Mouse (Mus musculus) midbrain, postnatal 0 days (tissue): ENCODE results near the gene Senp6. TPM values are rescaled to one million over a fixed set of nuclear protein-coding genes. Genes with fewer than 3 reads are reported as not detected.
A peak's percentile ranks its signal among the peaks of the same experiment; 100 is the strongest.
"Not testable (repeated sequence)": the region's sequence is repeated elsewhere in the genome, so short reads cannot be mapped to it uniquely, and the experiment has no call there.

Experiments used
- ATAC-seq: fragments of 200-750 bp; cut with Nextera tagmentation; 2 replicates; pipeline ENCODE4 v1.8.0; 2017; ENCODE audit warnings: moderate number of reproducible peaks, mild to moderate bottlenecking, moderate TSS enrichment, moderate library complexity; ENCODE audit not compliant: low FRiP score
- DNase-seq: peaks from one replicate; pipeline ENCODE4 v3.0.0-alpha.2; 2015; ENCODE audit warnings: low spot score
- H3K27ac ChIP-seq: fragments of 300-500 bp; sonication (generic); 2 replicates; pipeline ENCODE4 v1.5.1; 2014; ENCODE audit warnings: low read depth, mild to moderate bottlenecking, low read length, mixed read lengths
- H3K27me3 ChIP-seq: fragments of 300-500 bp; sonication (generic); 2 replicates; pipeline ENCODE4 v1.6.1; 2014; ENCODE audit warnings: low read length, control low read depth, mixed read lengths; ENCODE audit not compliant: insufficient read depth
- H3K36me3 ChIP-seq: fragments of 300-500 bp; sonication (generic); 2 replicates; pipeline ENCODE4 v1.6.1; 2014; ENCODE audit warnings: low read length, control low read depth, mixed read lengths; ENCODE audit not compliant: insufficient read depth
- H3K4me1 ChIP-seq: fragments of 300-500 bp; sonication (generic); 2 replicates; pipeline ENCODE4 v1.6.1; 2014; ENCODE audit warnings: mild to moderate bottlenecking, control low read depth, antibody characterized with exemption, low read length, mixed read lengths; ENCODE audit not compliant: insufficient read depth
- H3K4me2 ChIP-seq: fragments of 300-500 bp; sonication (generic); 2 replicates; pipeline ENCODE4 v1.6.1; 2014; ENCODE audit warnings: low read depth, mild to moderate bottlenecking, low read length, mixed read lengths; ENCODE audit not compliant: poor library complexity, severe bottlenecking
- H3K4me3 ChIP-seq: fragments of 300-500 bp; sonication (generic); 2 replicates; pipeline ENCODE4 v1.5.1; 2014; ENCODE audit warnings: low read depth, mild to moderate bottlenecking, low read length, moderate library complexity
- H3K9ac ChIP-seq: fragments of 300-500 bp; sonication (generic); replicated peaks from 2 replicates; pipeline ENCODE4 v1.6.1; 2014; ENCODE audit warnings: mild to moderate bottlenecking, low read length, moderate library complexity, mixed read lengths; ENCODE audit not compliant: poor library complexity, severe bottlenecking
- H3K9me3 ChIP-seq: fragments of 300-500 bp; sonication (generic); 2 replicates; pipeline ENCODE4 v1.6.1; 2016; ENCODE audit warnings: low read length, control low read depth
- CTCF ChIP-seq: IDR thresholded peaks from 2 replicates; pipeline ENCODE4 v1.5.1; 2016; ENCODE audit warnings: antibody characterized with exemption, mild to moderate bottlenecking
- WGBS: fragments of 180-500 bp; shearing (Covaris S2); extraction: QIAGEN DNeasy Blood & Tissue Kit; methylation state at CpG from one replicate; pipeline ENCODE4 v1.1.7; 2014; 5-methylcytosine and 5-hydroxymethylcytosine counted together
- polyA plus RNA-seq: library from polyadenylated mRNA; unstranded; fragments of >200 nt; fragmentation: Nextera tagmentation; extraction: Ambion mirVana; gene quantifications from 2 replicates; pipeline ENCODE4 v1.2.1, GENCODE M21; 2015
- total RNA-seq: library from RNA; depleted of rRNA; stranded (reverse); fragments of >200 nt; gene quantifications from 2 replicates; pipeline ENCODE4 v1.2.3, GENCODE M21; 2014; rRNA removed

Gene Senp6
- total RNA-seq (88.0 and 96.6 TPM in 2 replicates), polyA plus RNA-seq (35.9 and 43.7 TPM in 2 replicates)

DNA sequence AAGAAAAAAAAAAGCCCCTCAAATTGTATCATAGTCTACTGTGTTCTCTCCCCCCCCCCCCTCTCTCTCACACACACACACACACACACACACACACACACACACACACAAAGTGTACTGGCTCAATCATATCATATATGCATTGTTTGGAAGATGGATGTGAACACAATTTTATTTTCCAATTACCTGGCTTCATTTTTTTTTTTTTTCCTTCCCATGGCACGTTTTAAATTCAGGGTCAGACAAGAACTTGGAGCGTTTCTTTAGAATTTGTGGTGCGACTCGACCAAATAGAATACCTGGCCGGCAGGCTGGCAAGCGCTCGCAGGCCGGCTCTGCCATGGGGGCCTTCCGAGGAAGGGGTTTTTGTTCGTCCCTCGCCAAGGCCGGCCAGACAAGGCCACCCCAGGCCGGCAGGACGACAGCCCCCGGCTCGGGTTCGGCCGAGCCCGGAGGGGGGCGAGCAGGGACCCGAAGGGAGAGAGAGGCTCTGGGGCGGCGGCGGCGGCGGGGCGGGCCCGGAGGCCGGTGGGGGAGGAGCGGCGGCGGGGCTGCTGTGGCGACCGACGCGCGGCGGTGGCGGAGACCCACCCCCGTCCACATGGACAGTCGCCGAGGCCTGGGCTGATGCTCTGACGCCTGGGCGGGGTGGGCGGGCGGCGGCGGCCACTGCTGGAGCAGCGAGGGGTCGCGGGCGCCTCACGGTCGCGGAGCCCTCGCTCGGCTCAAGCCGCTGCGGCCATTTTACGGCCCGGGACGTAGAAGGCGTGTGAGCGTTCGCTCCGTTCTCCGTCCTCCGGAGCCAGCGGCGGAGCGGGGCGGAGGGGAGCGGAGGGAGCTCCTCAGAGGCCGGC is at the start of gene Senp6:
Gene Senp6 (plus strand): TSS at position 537 of the 854 bp plus-strand sequence.
- ATAC-seq (peak; percentile 87), DNase-seq (peak; percentile 78)
- WGBS = 0% methylated on average over 39 of the region's 74 CpGs
- Histone ChIP-seq H3K27ac (peak within 1 kb of the TSS; percentile 100), H3K36me3 (no peaks in the 10 kb centered on the region), H3K4me3 (peak within 1 kb of the TSS; percentile 73), H3K4me1 (peaks cover 11% of the 10 kb centered on the region; the same call in 1 of the 2 replicates), H3K9me3 (no peaks in the 10 kb centered on the region), H3K9ac (peak within 1 kb of the TSS; percentile 99), H3K27me3 (no peaks in the 10 kb centered on the region), H3K4me2 (peak within 1 kb of the TSS; percentile 62)
- no peak for TF ChIP-seq CTCF

DNA sequence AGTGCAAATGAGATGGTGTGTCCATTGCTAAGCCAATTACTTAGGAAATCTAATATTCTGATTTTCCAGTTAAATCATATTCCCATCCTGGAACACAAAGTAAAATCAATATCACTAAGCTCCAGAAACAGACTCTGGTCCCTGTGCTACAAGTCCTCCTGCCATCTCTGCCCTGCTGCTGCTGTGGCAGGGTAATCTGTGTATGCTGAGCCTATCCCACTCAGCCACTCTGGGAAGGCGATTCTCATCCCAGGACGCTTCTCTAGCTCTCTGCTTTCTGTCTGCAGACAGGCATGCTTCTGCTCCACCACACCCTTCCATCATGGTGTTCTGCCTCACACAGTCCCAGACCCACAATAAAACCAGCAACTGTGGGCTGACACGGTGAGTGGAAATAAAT is 46.3 kb upstream of the Senp6 start:
- no peak overlapping the region for H3K4me2 ChIP-seq
- no peaks in the 10 kb centered on the region for H3K27me3 ChIP-seq
- TF ChIP-seq CTCF = no peak
- no peak overlapping the region for H3K9ac ChIP-seq
- H3K36me3 ChIP-seq = no peaks in the 10 kb centered on the region
- no peak for DNase-seq
- H3K4me1 ChIP-seq = no peaks in the 10 kb centered on the region
- WGBS = 69% methylated on average over 3 of the region's 3 CpGs
- H3K9me3 ChIP-seq = no peaks in the 10 kb centered on the region
- no peak overlapping the region for H3K4me3 ChIP-seq
- H3K27ac ChIP-seq = no peak overlapping the region
- ATAC-seq = no peak

DNA sequence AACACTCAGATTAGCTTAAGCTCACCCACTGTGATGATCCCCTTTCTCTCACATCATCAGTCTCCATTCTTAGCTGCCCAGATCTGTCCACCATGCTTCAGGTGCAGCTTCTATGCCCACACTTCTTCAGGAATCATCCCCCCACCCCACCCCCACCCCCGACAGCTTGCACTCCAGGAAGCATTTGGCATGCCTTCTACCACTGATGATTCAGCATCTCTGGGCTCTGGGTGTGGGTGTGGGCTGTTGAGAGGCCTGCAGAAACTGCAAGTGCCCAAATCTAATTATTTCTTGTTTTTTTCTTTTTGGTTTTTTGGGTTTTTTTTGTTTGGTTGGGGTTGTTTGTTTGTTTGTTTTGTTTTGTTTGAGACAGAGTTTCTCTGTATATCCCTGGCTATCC is 45.1 kb upstream of the Senp6 start:
- no peaks in the 10 kb centered on the region for H3K27me3 ChIP-seq
- ATAC-seq = no peak
- H3K4me3 ChIP-seq = no peak overlapping the region
- no peak for DNase-seq
- no peak overlapping the region for H3K4me2 ChIP-seq
- no peak overlapping the region for H3K9ac ChIP-seq
- TF ChIP-seq CTCF = no peak
- H3K4me1 ChIP-seq = no peaks in the 10 kb centered on the region
- 57% methylated on average over 1 of the region's 1 CpGs for WGBS
- H3K36me3 ChIP-seq = no peaks in the 10 kb centered on the region
- H3K27ac ChIP-seq = no peak overlapping the region
- H3K9me3 ChIP-seq = no peaks in the 10 kb centered on the region

DNA sequence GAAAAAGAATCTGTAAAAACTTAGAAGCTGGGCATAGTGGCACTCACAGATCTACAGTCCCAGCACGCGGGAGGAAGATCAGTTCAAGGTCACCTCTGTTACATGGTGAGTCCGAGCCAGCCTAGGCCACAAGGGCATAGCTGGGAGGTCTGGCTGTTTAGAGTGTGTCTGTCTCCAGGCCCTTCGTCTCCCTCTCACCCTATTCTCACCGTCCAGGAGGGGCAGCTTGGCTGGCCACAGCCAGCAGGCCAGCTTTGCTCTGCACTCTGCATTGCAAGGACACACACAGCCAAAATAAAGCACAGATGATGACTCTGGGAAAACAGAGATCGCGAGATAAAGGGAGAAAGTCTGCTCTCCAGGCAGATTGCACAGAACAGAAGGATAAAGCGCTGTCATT is 43.9 kb upstream of the Senp6 start:
- Histone ChIP-seq H3K4me3 (no peak overlapping the region), H3K9me3 (no peaks in the 10 kb centered on the region), H3K36me3 (no peaks in the 10 kb centered on the region), H3K9ac (no peak overlapping the region), H3K27me3 (no peaks in the 10 kb centered on the region), H3K4me2 (no peak overlapping the region), H3K4me1 (no peaks in the 10 kb centered on the region), H3K27ac (no peak overlapping the region)
- DNase-seq (no peak), ATAC-seq (no peak)
- 66% methylated on average over 8 of the region's 8 CpGs for WGBS
- no peak for TF ChIP-seq CTCF

DNA sequence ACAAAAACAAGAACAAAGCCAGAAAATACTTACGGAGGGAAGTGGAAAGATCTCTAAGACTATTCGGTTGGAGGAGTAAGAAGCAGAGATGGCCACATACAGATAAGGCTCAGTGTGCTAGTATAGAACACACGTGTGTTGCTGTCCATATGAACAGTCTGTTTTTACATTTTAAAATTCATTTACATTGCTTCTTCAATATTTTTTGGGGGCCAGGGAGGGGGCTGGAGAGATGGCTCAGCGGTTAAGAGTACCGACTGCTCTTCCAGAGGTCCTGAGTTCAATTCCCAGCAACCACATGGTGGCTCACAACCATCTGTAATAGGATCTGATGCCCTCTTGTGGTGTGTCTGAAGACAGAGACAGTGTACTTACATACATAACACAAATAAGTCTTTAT is 41.4 kb upstream of the Senp6 start:
- not testable (repeated sequence) for H3K27me3 ChIP-seq, H3K4me3 ChIP-seq, H3K9me3 ChIP-seq, H3K27ac ChIP-seq, H3K4me1 ChIP-seq, ATAC-seq, H3K36me3 ChIP-seq, H3K4me2 ChIP-seq, H3K9ac ChIP-seq, DNase-seq
- 93% methylated on average over 5 of the region's 5 CpGs for whole genome bisulfite sequencing

DNA sequence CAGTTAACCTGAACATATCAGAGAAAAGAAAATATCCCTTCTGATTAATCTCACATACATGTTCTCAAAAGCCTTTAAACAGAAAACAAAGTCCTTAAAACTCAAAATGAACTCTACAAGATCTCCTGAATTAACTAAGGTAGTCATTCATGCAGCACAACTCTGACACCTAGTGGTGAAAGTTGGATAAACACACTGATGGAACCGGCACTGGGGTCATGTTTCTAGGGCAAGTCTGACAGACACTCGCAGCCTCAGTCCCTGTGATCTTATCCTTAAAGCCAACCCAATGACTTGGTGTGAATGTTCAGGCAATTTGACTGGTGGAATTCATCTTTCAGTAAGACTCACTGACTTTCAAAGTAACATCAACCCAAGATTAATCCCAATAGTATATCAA is 40.7 kb upstream of the Senp6 start:
- peak; percentile 63 for DNase-seq
- peak; percentile 58; the same call in 1 of the 2 replicates for ATAC-seq
- H3K4me2 ChIP-seq = no peak overlapping the region
- H3K27me3 ChIP-seq = no peaks in the 10 kb centered on the region
- no peak overlapping the region for H3K27ac ChIP-seq
- 1% methylated on average over 2 of the region's 2 CpGs for WGBS
- no peaks in the 10 kb centered on the region for H3K9me3 ChIP-seq
- H3K4me1 ChIP-seq = no peaks in the 10 kb centered on the region
- H3K4me3 ChIP-seq = no peak overlapping the region
- no peak overlapping the region for H3K9ac ChIP-seq
- H3K36me3 ChIP-seq = no peaks in the 10 kb centered on the region
- peak; percentile 87 for TF ChIP-seq CTCF
